Mouse (Mus musculus) liver, embryonic 15.5 days (tissue): Measurements from ENCODE around the gene AI661453. TPM values are rescaled to one million over a fixed set of nuclear protein-coding genes. Genes with fewer than 3 reads are reported as not detected.
A peak's percentile ranks its signal among the peaks of the same experiment; 100 is the strongest.

Source experiments
- ATAC-seq: fragments of 200-750 bp; cut with Nextera tagmentation; 2 replicates; pipeline ENCODE4 v1.8.0; 2017; ENCODE audit warnings: moderate number of reproducible peaks, mild to moderate bottlenecking, moderate library complexity; ENCODE audit not compliant: insufficient read depth
- H3K27ac ChIP-seq: fragments of 300-500 bp; sonication (generic); replicated peaks from 2 replicates; pipeline ENCODE4 v1.5.1; 2015; ENCODE audit warnings: mild to moderate bottlenecking, inconsistent platforms
- H3K27me3 ChIP-seq: fragments of 300-500 bp; sonication (generic); 2 replicates; pipeline ENCODE4 v1.6.1; 2015; ENCODE audit warnings: mild to moderate bottlenecking, inconsistent platforms
- H3K36me3 ChIP-seq: fragments of 300-500 bp; sonication (generic); replicated peaks from 2 replicates; pipeline ENCODE4 v1.6.1; 2015; ENCODE audit warnings: moderate library complexity, mild to moderate bottlenecking, inconsistent platforms
- H3K4me1 ChIP-seq: fragments of 300-500 bp; sonication (generic); replicated peaks from 2 replicates; pipeline ENCODE4 v1.6.1; 2015; ENCODE audit warnings: inconsistent platforms
- H3K4me2 ChIP-seq: fragments of 300-500 bp; sonication (generic); 2 replicates; pipeline ENCODE4 v1.6.1; 2015; ENCODE audit warnings: moderate library complexity, mild to moderate bottlenecking, inconsistent platforms
- H3K4me3 ChIP-seq: fragments of 300-500 bp; sonication (generic); replicated peaks from 2 replicates; pipeline ENCODE4 v1.5.1; 2015; ENCODE audit warnings: mild to moderate bottlenecking, inconsistent platforms
- H3K9ac ChIP-seq: fragments of 300-500 bp; sonication (generic); 2 replicates; pipeline ENCODE4 v1.6.1; 2015; ENCODE audit warnings: moderate library complexity, mild to moderate bottlenecking, inconsistent platforms
- H3K9me3 ChIP-seq: fragments of 300-500 bp; sonication (generic); replicated peaks from 2 replicates; pipeline ENCODE4 v1.6.1; 2016; ENCODE audit warnings: inconsistent platforms
- WGBS: fragments of 180-500 bp; shearing (Covaris S2); methylation state at CpG from one replicate; pipeline ENCODE4 v1.1.7; 2015; ENCODE audit warnings: mixed read lengths; ENCODE audit not compliant: insufficient replicate concordance; 5-methylcytosine and 5-hydroxymethylcytosine counted together
- polyA plus RNA-seq: library from polyadenylated mRNA; unstranded; fragments of >200 nt; fragmentation: Nextera tagmentation; extraction: Ambion mirVana; gene quantifications from 2 replicates; pipeline ENCODE4 v1.2.1, GENCODE M21; 2015

The AI661453 gene
- polyA plus RNA-seq, 1 experiment from 2014 or later: 0.51 TPM

- no peak overlapping the region for H3K4me2 ChIP-seq
- no peaks in the 10 kb centered on the region for H3K27me3 ChIP-seq
- no peaks in the 10 kb centered on the region; the same call in 1 of the 2 replicates for H3K9me3 ChIP-seq
- no peak overlapping the region for H3K4me3 ChIP-seq
- no peak overlapping the region for H3K9ac ChIP-seq
- peaks cover 91% of the 10 kb centered on the region for H3K4me1 ChIP-seq
- ATAC-seq: no peak
- H3K27ac ChIP-seq: 0 out of 2 replicates have a peak overlapping the region, but pooled peaks have one; percentile 25
- H3K36me3 ChIP-seq: peaks cover 5% of the 10 kb centered on the region
- WGBS: 44% methylated on average over 7 of the region's 7 CpGs
These were observed 78.9 kb downstream of the AI661453 start for GRCm38 (mm10) chr17:47515180-47515844.

GRCm38 (mm10) chr17:47516232-47516631 is 79.8 kb downstream of the AI661453 start:
- ATAC-seq: no peak
- Histone ChIP-seq H3K9me3 (no peaks in the 10 kb centered on the region; the same call in 1 of the 2 replicates), H3K4me3 (no peak overlapping the region), H3K4me2 (no peak overlapping the region), H3K27me3 (no peaks in the 10 kb centered on the region), H3K36me3 (peaks cover 5% of the 10 kb centered on the region), H3K9ac (no peak overlapping the region), H3K4me1 (peaks cover 92% of the 10 kb centered on the region), H3K27ac (no peak overlapping the region)
- 92% methylated on average over 3 of the region's 3 CpGs for WGBS

- no peak overlapping the region for H3K9ac ChIP-seq
- no peak for ATAC-seq
- H3K4me2 ChIP-seq: no peak overlapping the region
- H3K9me3 ChIP-seq: no peaks in the 10 kb centered on the region; the same call in 1 of the 2 replicates
- peak overlapping the region; percentile 62 for H3K27ac ChIP-seq
- WGBS: 54% methylated on average over 8 of the region's 8 CpGs
- H3K4me3 ChIP-seq: no peak overlapping the region
- H3K4me1 ChIP-seq: peaks cover 92% of the 10 kb centered on the region
- peaks cover 5% of the 10 kb centered on the region for H3K36me3 ChIP-seq
- H3K27me3 ChIP-seq: no peaks in the 10 kb centered on the region
These were observed 81.8 kb downstream of the AI661453 start for GRCm38 (mm10) chr17:47518205-47518604.

Other genes starting within 250 kb of the AI661453 start
- 37.0 and 39.2 TPM in 2 replicates for gene Mrps10, start 67.7 kb upstream of the AI661453 start, polyA plus RNA-seq
- gene Guca1b, start 51.2 kb upstream of the AI661453 start, polyA plus RNA-seq: 0.15 and 0.22 TPM in 2 replicates
- gene Guca1a, start 36.0 kb upstream of the AI661453 start, polyA plus RNA-seq: 0.90 and 1.2 TPM in 2 replicates
- gene 1700001C19Rik, start 761 bp downstream of the AI661453 start, polyA plus RNA-seq: 1.4 and 1.7 TPM in 2 replicates
- gene Taf8, start 65.7 kb downstream of the AI661453 start, polyA plus RNA-seq: 14.7 and 15.2 TPM in 2 replicates
- 422 and 473 TPM in 2 replicates for gene Ccnd3, start 68.4 kb downstream of the AI661453 start, polyA plus RNA-seq
- gene Bysl, start 174.9 kb downstream of the AI661453 start, polyA plus RNA-seq: 16.5 and 18.0 TPM in 2 replicates
- gene Med20, start 175.0 kb downstream of the AI661453 start, polyA plus RNA-seq: 21.6 and 26.0 TPM in 2 replicates
- 2.1 and 2.4 TPM in 2 replicates for gene Gm20517, start 175.0 kb downstream of the AI661453 start, polyA plus RNA-seq
- 2.8 and 3.7 TPM in 2 replicates for gene Usp49, start 194.1 kb downstream of the AI661453 start, polyA plus RNA-seq